Mouse (Mus musculus) liver, adult (tissue): ENCODE data around the gene Espn.

Source experiments
- GATA4 ChIP-seq: IDR thresholded peaks from 2 replicates; pipeline ENCODE4 v1.6.1; 2014; ENCODE audit warnings: mild to moderate bottlenecking, low read length; ENCODE audit not compliant: insufficient replicate concordance

Espn gene

DNA sequence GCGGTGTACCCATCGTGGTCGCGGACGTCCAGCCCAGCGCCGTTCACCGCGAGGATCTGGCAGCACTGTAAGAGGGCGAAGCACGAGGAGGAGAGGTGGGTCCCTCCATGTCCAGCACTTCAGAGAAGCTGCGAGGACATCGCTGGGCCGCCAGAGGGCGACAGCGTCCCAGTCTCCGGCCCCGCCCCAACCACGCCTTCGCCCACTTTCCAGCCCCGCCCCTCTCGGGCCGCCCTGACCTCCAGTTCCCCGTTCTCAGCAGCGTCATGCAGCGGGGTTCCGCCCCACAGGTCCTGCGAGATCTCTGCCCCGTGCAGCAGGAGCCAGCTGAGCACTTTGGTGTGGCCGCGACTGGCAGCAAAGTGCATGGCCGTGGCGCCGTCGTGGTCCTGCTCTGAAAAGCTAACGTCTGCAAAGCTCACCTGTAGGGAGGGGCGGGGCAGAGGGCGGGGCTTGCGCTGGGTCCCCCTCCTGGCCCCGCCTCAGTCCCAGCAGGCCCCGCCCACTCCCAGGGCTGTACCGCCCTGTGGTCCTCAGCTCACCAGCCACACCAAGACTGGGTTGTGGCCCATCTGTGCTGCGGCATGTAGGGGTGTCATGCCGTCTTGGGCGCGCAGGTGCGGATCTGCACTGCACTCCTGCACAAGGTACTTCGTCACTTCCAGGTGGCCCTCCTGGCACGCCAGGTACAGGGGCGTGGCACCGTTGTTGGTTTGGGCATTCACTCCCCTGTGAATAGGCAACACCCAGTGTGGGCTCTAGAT lies 13.5 kb downstream of the Espn start:
- TF ChIP-seq GATA4, result no peak

DNA sequence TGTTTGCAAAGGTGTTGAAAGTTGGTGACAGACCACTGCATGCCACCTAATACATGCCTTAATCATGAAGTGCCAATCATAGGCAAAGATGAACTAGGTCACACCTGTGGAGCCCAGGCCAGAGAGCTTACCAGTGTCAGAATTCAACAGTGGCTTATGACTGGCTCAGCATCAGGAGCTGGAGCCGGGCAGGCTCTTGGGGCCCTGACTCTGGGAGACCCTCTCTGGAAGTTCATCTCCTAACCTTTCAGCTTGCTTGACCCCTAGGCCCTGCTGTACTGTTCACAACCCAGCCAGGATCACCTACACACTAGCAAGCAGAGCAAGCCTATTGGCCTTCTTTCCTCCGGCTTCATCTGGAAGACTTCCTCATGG lies 15.3 kb downstream of the Espn start:
- no peak for TF ChIP-seq GATA4

DNA sequence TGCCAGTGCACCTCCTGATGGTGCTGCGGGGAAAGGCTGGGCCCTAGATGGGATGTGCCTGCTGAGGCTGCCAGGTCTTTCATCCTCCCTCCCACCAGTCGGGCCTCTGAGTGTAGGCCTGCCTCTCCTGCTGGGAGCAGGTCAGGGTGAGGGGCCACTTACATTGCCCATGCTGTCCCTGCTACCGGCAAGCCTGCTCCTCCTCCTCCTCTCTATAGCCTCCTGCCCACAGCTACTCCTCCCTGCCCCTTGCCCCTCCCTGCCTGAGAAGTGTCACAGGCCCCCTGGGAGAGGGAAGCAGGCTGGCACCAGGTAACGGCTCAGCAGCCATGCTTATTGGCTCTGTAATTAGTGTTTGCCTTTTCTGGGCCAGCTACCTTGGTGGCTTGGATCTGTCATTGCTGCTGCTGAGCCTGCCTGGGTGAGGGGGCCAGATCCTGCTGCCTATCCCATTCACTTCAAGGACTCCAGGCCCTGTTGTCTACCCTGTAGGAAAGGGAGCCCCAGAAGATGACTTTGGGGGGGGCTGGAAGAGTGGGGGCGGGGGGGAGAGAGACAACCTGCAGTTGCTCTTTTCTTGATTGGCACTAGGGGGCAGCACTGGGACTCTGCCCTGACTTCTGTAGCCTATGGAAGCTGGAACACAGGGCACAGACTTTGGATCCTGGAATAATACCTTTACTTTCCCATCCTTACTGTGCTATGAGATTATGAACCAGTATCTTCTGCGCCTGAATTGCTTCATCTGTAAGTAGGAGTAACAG lies 15.9 kb downstream of the Espn start:
- TF ChIP-seq GATA4, result no peak

DNA sequence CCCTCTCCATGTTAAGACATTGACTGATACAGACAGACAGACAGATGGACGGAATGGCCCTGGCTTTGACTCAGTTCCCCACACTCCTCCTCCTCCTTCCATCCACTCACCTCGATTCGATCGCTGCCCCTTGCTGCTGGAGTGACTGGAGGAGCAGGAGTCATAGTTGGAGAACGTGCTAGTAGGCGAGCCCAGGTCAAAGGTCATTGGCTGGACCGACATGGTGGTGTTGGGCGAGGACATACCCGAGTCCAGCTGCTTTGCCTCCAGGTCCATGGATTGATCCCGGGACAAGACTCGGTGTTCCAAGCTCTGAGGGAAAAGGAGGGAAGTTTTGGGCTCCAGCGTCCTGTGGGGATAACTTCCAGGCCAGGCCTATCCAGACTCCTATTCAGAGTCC lies 16.8 kb downstream of the Espn start:
- TF ChIP-seq GATA4, result no peak

DNA sequence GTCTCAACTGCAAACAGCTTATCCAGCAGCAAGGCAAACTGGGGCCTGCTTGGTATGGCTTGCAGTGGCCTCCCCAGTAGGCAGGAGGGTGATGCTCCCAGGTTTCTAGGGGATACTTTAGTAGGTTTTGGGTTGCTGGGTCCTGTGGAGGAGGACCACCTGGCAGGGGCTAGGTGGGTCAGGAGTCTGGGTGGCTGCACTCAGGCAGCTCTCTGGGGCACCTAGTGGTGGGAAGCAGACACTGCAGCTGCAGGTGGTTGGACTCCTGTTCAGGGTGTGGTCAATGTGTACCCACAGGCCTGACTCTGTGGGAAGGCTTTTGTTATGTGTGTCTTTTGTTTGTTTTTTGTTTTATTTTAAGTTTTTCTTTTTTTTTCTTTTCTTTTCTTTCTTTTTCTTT lies 17.7 kb downstream of the Espn start:
- TF ChIP-seq GATA4, result no peak

DNA sequence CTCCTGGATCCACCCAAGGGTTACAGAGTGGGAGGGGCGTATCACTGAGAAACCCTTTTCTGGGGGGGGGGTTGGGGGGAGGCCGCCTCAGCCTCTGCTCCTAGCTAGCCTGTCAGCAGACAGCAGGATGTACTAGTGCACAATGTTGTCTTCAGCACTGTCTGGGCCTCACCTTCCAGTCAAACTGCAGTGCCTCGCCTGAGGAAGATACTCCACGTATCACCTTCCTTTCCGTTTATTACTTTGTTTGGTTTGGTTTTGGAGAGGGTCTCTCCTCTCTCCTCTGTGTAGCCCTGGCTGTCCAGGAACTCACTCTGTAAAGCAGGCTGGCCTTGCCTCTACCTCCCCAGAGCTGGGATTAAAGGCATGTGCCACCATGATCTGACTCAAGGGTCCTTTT lies 19.0 kb downstream of the Espn start:
- TF ChIP-seq GATA4, result no peak

DNA sequence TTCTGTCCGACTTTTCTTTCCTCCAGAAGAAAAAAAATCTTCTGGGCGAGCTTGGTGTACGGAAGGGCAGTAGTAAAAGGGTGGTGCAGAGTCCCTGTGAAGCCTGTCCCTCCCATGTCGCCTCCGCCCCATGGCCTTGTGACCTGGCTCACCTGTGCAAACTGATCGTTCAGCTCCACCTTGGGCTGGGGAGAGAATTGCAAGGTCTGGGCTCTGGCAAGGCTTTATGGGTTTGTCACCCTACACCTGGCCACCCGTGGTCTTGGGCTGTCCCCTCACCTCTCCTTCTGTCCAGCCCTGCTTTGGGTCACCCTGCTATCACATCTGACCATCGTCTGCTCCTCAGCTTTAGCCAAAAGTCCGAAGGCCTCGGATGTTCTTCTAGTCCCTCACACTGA lies 19.4 kb downstream of the Espn start:
- no peak for TF ChIP-seq GATA4

DNA sequence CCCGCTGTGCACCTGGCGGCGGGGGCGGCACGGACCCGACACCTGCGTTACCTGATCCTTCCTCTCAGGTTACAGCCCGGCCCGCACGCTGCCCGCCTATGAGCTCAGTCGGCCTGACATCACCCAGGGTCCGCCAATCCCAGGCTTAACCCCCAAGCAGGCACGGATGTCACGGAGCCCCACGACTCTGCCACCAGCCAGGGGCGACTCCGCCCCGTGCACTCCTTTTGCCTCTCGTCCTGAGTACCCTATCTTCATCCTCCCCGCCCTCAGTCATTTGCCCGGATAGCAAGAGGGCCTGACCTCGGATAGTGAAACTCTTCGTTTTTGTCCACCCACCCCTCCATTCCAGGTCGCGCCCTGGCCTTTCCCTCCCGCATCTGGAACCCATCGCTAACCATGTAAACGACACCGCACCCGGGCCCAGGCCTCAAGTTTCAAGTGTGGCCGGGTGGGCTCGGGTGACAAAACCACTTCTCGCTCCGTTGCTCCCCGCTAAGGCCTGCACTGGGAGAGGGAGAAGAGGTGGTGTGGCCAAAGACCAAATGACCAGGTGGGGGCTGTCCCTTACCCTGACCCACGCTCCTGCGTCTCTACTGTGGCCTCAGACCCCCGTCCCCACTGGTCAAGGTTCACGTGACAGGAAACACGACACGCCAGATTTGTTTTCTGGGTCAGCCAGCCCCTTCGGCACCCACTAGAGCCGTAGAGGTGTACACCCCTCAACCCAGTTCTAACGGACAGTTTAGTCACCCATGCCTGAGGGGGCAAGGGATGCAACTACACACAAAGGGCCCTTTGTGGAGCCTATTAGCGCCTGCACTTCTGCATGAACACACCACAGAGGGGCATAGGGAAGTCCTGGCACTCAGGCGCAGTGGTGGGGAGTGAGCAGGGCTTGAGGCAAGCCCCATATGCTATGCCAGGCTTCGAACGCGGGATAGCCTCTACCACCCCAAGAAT lies 20.1 kb downstream of the Espn start:
- no peak for TF ChIP-seq GATA4

DNA sequence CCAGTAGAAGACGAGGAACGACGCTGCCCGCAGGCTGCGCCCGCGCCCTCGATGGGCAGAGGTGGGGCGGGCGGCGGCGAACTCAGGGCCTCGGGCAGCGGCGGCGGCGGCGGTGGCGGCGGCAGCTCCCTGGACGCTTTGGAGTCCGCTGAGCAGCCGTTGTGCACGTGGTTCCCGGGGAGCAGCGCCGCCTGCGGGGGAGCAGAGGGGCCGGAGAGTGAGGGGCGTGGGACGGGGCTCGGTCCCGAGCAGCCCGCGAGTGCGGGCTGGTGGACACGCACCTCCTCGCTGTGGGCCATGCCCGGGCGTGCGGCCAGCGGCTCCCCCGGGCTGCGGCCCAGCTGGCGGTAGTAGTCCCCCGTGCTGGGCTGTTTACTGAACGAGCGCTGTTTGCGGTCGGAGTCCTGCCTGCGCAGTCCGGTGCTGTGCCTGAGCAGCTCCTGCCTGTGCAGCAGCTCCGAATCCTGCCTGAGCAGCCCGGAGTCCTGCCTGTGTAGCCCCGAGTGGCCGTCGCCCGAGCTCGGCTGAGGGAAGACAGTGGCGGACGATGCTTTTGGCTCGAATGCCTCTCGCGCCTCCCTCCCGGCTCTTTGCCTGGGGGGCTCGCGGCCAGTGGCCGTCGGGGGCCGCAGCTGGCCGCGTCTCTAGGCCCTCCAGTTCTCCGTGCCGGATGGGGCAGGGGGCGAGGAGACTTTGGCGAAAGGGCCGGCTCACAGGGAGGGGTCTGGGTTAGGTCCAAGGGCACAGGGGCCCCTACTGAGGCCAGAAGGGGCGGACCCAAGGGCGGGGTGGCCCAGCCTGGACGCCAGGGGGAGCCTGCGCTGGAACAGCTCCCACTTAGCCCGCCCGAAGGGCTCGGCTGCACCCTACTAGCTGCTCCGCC lies 21.2 kb downstream of the Espn start:
- TF ChIP-seq GATA4, result no peak

DNA sequence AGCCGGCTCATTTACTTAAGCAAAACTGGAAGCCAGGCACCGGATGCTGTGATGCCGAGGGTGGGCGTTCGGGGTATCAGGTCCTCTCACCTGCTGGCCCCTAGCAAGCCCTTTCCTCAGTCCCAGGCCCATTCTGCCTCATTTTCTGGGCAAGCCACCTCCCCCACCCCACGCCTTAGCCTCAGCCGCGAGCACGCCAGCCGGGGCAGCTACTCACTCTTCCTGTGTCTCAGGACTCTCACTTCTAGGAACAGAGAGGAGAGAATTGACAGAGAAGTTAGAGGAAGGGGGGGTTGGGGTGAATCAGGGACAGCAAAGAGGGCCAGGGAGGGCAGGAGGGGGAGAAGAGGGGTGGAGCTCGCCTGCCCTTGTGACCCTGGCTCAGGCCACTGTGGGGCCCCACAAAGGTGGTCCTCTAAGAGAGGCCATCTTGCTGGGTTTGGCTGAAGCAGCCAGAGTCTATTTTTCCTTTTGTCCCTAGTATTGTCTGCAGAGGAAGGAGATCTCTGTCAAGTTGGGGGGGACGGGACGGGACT lies 22.7 kb downstream of the Espn start:
- no peak for TF ChIP-seq GATA4

DNA sequence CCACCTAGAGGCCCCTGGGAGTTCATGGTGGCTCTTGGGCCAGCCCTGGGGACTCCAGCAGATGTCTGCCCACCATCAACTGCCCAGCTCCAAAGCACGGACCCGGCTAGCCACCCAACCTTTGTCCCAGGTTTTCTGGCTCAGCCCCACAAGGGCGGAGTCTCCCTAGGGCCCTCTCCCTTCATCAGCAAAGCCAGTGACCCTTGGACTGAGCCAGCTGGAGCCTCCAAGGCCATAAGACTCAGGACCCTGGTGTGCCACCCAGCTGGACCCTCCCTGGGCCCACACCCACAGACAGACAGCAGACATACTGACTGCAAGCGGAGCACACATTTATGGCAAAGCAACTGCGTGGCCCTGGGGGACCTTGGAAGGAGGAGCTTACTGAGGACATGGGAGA lies 23.4 kb downstream of the Espn start:
- no peak for TF ChIP-seq GATA4

DNA sequence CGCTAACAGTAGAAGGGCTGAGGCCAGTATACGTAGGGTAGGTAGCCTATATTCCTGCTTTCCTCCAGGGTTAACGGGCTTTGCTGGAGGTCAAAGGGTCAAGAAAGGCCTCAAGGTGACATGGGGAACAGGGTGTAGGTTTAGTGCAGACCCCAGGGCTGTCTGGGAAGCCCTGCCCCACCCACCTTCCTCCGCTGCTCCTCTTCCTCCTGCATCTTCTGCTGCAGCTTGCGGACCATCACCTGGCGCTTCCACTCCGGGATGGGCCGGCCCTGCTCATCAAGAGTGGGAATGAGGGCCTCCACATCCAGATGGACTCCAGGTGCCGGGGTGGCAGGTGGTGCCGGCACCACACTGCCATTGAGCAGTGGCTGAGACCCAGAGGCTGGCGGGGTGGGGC lies 24.3 kb downstream of the Espn start:
- no peak for TF ChIP-seq GATA4

DNA sequence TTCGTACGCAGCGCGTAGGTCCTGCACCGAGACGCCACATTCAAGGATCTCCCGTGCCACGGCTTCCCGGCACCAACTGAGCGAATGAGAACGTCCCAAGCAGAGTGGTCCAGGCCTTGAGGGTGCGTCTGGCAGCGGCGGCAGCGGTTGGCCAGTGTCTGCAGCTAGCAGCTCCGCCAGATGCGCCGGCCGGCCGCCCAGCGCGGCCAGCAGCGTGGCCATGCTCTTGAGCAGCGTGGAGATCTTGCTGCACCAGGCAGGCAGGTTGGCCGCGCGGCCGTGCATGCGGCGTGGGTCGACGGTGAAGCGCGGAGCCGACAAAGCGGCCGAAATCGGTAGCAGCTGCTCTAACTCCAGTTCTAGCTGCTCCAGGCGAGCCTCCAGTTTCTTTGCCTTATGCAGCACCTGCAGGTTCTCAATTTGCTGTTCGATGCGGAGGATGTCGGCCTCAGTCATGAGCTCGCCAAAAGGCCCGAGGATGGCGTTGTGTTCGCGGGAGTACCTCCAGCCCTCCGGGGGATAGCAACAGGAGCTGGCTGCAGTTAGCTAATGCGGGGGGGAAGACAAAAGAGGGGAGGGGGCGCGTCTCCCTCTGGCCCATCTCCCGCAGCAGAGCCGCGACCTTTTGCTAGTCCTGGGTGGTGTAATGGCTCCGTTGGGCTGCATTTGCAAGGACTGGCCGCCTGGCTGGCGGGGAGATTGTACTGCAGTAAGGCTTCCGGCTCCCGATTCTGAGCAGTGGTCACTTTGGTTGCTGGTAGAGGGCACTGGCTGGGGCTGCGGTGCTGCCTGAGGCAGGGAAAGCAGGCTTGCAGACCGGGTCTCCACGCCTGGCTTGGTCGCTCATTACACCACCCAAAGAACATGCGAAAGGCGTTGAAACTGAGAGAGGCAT lies 25.9 kb downstream of the Espn start:
- no peak for TF ChIP-seq GATA4

DNA sequence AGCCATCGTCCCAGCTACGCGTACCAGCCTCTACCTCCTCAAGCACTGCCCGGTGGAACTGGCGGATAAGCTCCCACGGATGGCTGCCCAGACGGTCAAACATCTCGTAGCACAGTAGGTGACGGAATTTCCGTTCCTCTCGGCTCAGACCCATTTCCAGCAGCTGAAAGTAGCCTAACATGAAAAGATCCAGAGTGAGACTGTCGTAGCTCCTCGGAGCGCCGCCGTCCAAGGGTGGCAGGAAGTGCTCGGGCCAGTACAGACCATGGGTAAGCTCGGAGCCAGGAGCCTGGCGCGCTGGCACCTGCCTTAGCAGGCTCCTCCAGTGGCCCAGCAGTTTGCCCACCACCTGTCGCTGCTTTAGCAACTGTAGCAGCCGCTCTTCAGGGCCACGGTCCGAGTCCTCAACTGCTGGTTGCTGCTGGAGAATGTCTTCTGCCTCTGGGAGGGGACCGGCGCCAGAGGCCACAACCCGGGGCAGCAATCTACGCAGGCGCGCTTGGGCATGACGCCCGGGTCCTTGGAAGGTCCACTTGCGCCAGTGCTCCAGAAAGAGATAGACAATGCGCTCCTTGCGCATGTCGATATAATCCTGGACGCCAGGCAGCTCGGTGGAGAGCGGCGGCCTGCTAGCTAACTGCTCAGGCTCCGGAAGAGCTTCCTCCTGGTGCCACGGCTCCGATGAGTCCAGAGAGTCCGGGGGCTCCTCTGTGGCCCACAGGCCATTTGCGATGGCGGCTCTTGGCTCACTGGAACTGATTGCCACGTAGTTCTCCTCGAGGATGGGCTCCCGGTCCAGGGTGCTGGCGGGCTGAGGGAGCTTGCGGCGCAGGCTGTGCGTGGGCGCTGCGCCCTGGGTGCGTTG lies 26.8 kb downstream of the Espn start:
- no peak for TF ChIP-seq GATA4
